Mouse (Mus musculus): ENCODE results near the gene Bglap2. TPM values are rescaled to one million over a fixed set of nuclear protein-coding genes. Genes with fewer than 3 reads are reported as not detected.

The Bglap2 gene
- total and polyA plus RNA-seq, 3 experiments: not detected

- Histone ChIP-seq H3K27ac (ENCODE audit: insufficient read depth, low read depth) (peak overlapping the region; percentile 33; the same call in 1 of the 2 replicates), H3K4me1 (ENCODE audit: control insufficient read depth in 1 of 2, insufficient read depth in 2 of 2) (peaks cover 18 to 36% of the 10 kb centered on the region in 2 experiments), H3K9me3 (replicated peaks; ENCODE audit: low read length) (no peaks in the 10 kb centered on the region), H3K4me3 (replicated peaks in 1 of 3; ENCODE audit: low read depth in 2 of 3, low read length in 2 of 3, poor library complexity in 1 of 3) (peak overlapping the region; percentile 64 to 82 (median 81)), H3K27me3 (replicated peaks) (no peaks in the 10 kb centered on the region), H3K79me2 (replicated peaks; ENCODE audit: control insufficient read depth, extremely low read depth, insufficient read depth, poor library complexity, severe bottlenecking) (peaks cover 33% of the 10 kb centered on the region), H3K9ac (ENCODE audit: insufficient read depth, low read depth) (peak overlapping the region; percentile 59), H3K36me3 (replicated peaks in 1 of 2; ENCODE audit: control insufficient read depth in 1 of 2, insufficient read depth in 1 of 2, low read length in 1 of 2) (peaks cover 6 to 35% of the 10 kb centered on the region in 2 experiments), H3K4me2 (ENCODE audit: insufficient read depth, low read depth, poor library complexity, severe bottlenecking) (peak overlapping the region; percentile 93)
- dilution Hi-C loops (cut with MboI; ENCODE audit: extremely low pct_ligation_motif_present, extremely low pct_unique_long_range_greater_than_20kb, low sequenced_read_pairs): no loop called here
- in situ Hi-C loops (cut with MboI; ENCODE audit: low pct_ligation_motif_present, low pct_unique_long_range_greater_than_20kb, low sequenced_read_pairs): loop anchor here (5.0 kb wide), 1 partner anchor 38 kb away; the partner anchor contains the start of genes Cct3 and Tsacc
- DNase-seq (ENCODE audit: extremely low read depth): peak; percentile 46
- TF ChIP-seq EP300 (IDR thresholded peaks at IDR 0.05; ENCODE audit: low read length) (peak; percentile 61), TBP (conservative IDR thresholded peaks at IDR 0.05; ENCODE audit: low read depth, low read length) (peak; percentile 60; the same call in 1 of the 2 replicates), JUN (IDR thresholded peaks at IDR 0.05; ENCODE audit: insufficient read depth, low read depth, low read length) (no peak), ZNF384 (IDR thresholded peaks at IDR 0.05; ENCODE audit: low read depth, low read length) (no peak), IRF4 (IDR thresholded peaks at IDR 0.05; ENCODE audit: low read depth, low read length) (peak; percentile 62; the same call in 1 of the 2 replicates), SIN3A (IDR thresholded peaks at IDR 0.05; ENCODE audit: low read length) (peak; percentile 13; the same call in 1 of the 2 replicates), MAX (IDR thresholded peaks at IDR 0.05; ENCODE audit: low read length) (peak; percentile 1; the same call in 1 of the 2 replicates), JUND (conservative IDR thresholded peaks at IDR 0.05; ENCODE audit: low read depth, low read length) (0 out of 2 replicates have a peak, but pooled peaks have one; percentile 20)
Measured at GRCm38 (mm10) chr3:88334902-88335435, 43.5 kb downstream of the Bglap2 start.

GRCm38 (mm10) chr3:88334029-88334658 is 44.4 kb downstream of the Bglap2 start:
- H3K4me2 ChIP-seq (ENCODE audit: insufficient read depth, low read depth, poor library complexity, severe bottlenecking): peak overlapping the region; percentile 47; the same call in 1 of the 2 replicates
- no peak overlapping the region for H3K9ac ChIP-seq (ENCODE audit: insufficient read depth, low read depth)
- H3K9me3 ChIP-seq (replicated peaks; ENCODE audit: low read length): no peaks in the 10 kb centered on the region
- peak overlapping the region in 1 of 3 experiments; percentile 10 for H3K4me3 ChIP-seq (replicated peaks in 1 of 3; ENCODE audit: low read depth in 2 of 3, low read length in 2 of 3, poor library complexity in 1 of 3)
- no peaks in the 10 kb centered on the region for H3K27me3 ChIP-seq (replicated peaks)
- TF ChIP-seq CHD2 (IDR thresholded peaks at IDR 0.05; ENCODE audit: low read length) (no peak), SMC3 (IDR thresholded peaks at IDR 0.05; ENCODE audit: low read depth, low read length) (no peak), IRF4 (IDR thresholded peaks at IDR 0.05; ENCODE audit: low read depth, low read length) (no peak), NRF1 (IDR thresholded peaks at IDR 0.05; ENCODE audit: low read depth, low read length) (no peak), MAZ (IDR thresholded peaks at IDR 0.05; ENCODE audit: low read depth, low read length) (no peak), KAT2A (IDR thresholded peaks at IDR 0.05; ENCODE audit: insufficient replicate concordance, low read length) (no peak), USF1 (IDR thresholded peaks at IDR 0.05; ENCODE audit: low read depth, low read length) (no peak), EP300 (IDR thresholded peaks at IDR 0.05; ENCODE audit: low read length) (no peak), CTCF (conservative IDR thresholded peaks at IDR 0.05 in 1 of 2, IDR thresholded peaks at IDR 0.05 in 1 of 2; ENCODE audit: low read depth in 2 of 2, low read length in 2 of 2) (no peak), ELF1 (IDR thresholded peaks at IDR 0.05; ENCODE audit: low read depth, low read length) (no peak), NELFE (IDR thresholded peaks at IDR 0.05; ENCODE audit: low read depth, low read length) (no peak), RAD21 (IDR thresholded peaks at IDR 0.05; ENCODE audit: low read depth, low read length) (no peak), RCOR1 (conservative IDR thresholded peaks at IDR 0.05; ENCODE audit: low read depth, low read length) (no peak), MXI1 (IDR thresholded peaks at IDR 0.05; ENCODE audit: low read depth, low read length) (no peak), ETS1 (conservative IDR thresholded peaks at IDR 0.05; ENCODE audit: low read depth, low read length) (no peak)
- no peak for DNase-seq (ENCODE audit: extremely low read depth)
- H3K4me1 ChIP-seq (ENCODE audit: control insufficient read depth in 1 of 2, insufficient read depth in 2 of 2): peaks cover 16 to 34% of the 10 kb centered on the region in 2 experiments
- in situ Hi-C loops (cut with MboI; ENCODE audit: low pct_ligation_motif_present, low pct_unique_long_range_greater_than_20kb, low sequenced_read_pairs) (loop anchor here (5.0 kb wide), 1 partner anchor 37 kb away; the partner anchor contains the start of genes Cct3 and Tsacc), dilution Hi-C loops (cut with MboI; ENCODE audit: extremely low pct_ligation_motif_present, extremely low pct_unique_long_range_greater_than_20kb, low sequenced_read_pairs) (no loop called here)
- peak overlapping the region; percentile 10; the same call in 1 of the 2 replicates for H3K27ac ChIP-seq (ENCODE audit: insufficient read depth, low read depth)
- H3K36me3 ChIP-seq (replicated peaks in 1 of 2; ENCODE audit: control insufficient read depth in 1 of 2, insufficient read depth in 1 of 2, low read length in 1 of 2): peaks cover 13 to 39% of the 10 kb centered on the region in 2 experiments
- H3K79me2 ChIP-seq (replicated peaks; ENCODE audit: control insufficient read depth, extremely low read depth, insufficient read depth, poor library complexity, severe bottlenecking): peaks cover 29% of the 10 kb centered on the region
